Mouse (Mus musculus) left cerebral cortex, adult 8-10 months (tissue): ENCODE measurements around the gene Nebl. TPM values are rescaled to one million over a fixed set of nuclear protein-coding genes. Genes with fewer than 3 reads are reported as not detected.

Source experiments
- DNase-seq, 2 experiments: peaks; one replicate each; pipeline ENCODE4 v3.0.0; 2022; ENCODE audit warnings: low spot score in 2 of 2
- total RNA-seq, 4 experiments: library from RNA; stranded (reverse); gene quantifications; 2 replicates each; pipeline ENCODE4 v1.2.4; 2022

Nebl gene
- total RNA-seq, 4 experiments from 2014 or later, result 82.9 to 102 (median 92.0) TPM

DNA sequence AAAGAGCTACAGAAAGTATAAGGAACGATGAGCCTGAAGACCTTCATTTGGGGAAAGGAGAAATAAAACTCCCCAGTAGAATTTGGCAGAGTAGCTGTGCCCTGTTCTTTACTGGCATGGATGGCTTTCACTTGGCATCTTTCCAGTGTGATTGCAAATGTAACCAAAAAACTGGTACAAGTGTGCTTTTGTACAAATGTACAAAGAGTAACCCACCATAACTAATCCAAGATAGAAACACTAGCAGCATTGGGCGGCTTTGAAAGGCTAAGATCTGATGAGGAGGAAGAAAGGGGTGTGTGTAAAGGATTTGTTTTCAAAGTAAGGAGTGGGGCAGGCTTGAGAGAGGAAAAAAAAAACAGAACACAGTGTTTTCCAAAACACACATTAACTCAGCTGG is 21.2 kb downstream of the Nebl start:
- no peak for DNase-seq

DNA sequence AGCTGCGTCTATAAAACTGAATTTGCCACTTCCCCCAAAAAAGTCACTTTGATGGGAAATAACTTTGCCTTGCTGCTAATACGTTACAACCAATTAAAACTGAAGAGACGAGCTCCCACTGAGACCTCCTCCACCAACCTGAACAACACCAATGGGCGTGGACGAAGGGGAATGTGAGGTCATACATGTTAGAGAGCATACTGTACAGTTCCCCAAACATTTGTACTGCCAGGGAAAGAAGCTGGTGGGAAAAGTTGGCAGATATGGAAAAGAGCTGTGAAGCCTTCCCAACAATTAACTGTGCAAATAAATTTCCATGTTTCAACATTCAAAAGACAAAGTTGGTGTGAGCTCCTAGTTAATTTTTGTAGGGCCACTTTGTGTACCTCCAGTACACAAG is 25.3 kb downstream of the Nebl start:
- DNase-seq, result no peak

DNA sequence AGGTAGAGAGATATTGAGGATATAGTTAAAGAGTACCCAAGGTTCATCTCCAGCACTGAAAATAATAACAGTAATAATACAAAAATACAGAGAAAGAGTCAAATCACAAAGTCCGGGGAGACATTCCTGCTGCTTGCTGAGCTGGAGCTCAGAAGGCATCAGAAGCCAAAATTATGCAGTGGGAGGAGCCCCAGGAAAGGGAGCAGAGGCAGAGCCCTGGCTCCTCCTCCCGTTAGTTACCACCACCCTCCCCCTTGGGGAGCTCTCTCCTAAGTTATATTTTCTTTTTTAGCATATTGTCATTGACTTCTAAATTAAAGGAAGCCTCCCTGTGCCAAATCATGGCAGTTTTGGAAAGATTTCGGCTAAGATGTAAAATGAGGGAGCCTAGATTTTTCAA is 25.8 kb downstream of the Nebl start:
- DNase-seq, result no peak

DNA sequence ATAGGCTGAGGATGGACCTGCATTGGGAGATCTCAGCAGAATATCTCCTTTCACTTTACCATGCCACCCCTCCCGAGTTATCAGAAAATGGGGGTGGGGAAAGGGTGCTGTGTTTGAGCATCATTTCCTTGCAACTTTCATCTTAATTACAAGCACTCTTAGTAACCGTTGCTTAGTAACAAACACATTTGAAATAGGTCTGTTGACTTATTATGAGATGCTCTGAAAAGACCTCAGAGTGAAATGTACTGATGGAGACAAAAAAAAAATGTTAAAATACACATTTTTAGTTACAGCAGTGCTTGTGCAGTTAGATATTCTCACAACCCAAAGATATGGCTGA is 28.1 kb downstream of the Nebl start:
- DNase-seq, result no peak

DNA sequence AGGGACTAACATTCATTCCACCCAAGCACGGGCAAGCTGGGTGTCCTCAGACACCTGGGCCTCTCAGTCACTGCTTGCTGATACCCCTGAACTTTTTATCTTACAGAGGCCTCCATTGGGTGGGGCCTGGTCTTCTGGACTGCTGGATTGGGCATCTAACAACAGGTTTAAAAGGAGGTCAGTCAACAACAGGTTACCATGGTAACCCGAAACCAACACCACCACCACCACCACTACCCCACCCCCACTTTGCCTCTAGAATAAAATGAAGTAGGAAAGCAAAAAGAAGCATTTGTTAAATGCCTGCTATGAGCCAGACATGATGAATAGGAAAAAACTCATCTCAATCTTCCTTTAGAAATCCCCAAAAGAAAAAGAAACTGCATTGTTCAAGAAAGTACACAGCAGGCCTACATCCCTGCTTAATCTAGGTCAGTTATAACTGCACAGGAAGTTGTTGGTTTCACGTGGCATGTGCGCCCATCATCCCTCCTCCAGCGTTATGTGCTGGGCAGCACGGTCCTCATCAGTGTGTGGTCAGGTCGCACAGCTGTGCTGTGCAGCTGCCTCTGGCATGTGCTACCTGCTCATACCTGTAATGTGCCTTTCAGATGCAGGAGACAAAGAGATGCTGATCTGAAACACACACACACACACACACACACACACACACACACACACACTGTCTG is 28.6 kb downstream of the Nebl start:
- DNase-seq, result no peak

DNA sequence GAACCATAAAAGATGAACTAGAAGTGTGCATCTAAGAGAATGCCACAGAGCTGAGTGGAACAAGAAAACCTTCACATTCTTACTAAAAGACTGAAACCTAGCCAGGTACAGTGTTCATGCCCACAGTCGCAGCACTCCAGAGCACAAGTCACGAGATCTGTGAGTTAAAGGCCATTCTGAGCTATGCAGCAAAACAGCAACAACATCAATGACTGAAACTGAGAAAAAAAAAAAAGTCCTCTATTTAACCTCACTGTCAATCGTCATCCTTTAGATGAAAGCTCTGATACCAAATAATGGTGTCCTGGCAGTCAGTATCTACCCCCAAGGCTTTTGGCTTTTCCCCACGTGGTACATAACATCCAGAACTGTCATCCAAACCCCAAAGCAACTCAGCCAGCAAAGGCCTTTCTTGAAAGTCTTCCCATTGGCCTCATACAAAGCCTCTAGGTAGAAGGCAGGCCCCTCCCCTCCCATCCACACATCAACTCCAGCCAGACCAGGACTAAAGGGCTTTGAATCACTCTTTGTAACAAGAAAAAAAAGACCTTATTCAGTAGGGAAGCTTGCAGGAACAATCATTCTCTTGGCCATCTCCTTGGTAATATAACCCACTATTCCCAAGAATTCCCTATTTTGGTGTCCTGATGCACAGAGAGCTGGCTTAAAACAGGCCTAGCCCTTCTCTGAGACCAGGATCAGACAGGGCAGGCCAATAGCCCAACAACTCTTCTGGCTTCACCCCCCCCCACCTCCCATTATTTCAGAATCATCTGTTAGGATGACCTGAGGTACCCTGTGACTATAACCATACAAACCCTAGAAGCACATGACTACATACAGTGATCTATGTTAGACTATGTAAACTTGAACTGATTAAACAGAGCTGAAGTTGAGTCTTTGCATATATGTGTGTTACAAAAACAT is 32.8 kb downstream of the Nebl start:
- no peak for DNase-seq

DNA sequence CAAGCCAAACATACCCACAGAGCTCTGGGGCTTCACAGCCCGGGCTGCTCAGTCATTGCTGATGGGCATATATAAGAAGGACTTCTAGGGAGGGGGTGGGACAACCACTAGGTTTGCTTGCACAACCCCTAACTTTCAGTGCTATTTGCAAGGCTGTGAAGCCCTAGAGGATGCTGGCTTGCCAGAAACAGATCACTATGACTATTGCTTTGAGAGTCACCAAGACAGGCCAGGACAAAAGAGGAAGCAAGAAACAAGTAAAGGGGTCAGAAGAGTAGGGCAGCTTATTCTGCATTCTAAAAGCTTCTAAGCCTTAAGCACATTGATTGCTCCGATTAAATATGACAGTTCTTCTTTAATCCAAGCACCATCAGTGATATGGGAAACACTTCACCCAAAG is 38.3 kb downstream of the Nebl start:
- DNase-seq, result no peak

DNA sequence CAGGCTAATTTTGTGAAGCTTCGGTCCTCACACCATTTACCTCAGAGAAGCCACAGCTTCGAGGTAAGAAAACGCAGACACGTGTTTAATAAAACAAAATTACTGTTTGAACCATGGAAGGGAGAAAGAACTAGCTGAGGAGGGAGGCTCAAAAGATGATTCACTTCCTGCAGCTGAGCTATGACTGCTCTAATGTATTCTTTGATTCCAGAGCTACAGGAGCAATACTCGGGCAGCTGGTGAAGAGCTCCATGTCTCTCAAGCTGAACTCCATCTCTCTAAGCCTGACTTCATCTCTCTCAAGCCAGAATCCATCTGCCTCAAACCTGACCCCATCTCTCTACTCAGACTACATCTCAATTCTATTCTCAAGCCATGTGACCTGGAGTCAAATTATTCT is 41.0 kb downstream of the Nebl start:
- DNase-seq, result no peak

DNA sequence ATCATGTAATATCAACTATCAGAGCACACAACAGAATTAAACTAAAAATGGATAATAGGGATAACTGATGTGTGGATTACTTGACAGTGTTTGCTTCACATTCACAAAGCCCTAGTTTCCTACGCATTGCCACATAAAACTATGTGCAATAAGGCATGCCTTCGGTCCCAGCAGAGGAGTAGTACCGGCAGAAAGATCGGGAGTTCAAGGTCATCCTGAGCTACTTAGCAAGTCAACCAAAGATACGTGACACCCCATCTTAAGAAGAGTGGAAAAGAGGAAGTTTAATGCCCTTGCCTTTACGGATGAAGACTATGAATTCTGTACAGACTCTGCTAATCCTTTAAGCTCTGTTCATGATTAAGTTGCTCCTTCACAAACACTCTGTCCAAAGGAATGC is 44.1 kb downstream of the Nebl start:
- no peak for DNase-seq

DNA sequence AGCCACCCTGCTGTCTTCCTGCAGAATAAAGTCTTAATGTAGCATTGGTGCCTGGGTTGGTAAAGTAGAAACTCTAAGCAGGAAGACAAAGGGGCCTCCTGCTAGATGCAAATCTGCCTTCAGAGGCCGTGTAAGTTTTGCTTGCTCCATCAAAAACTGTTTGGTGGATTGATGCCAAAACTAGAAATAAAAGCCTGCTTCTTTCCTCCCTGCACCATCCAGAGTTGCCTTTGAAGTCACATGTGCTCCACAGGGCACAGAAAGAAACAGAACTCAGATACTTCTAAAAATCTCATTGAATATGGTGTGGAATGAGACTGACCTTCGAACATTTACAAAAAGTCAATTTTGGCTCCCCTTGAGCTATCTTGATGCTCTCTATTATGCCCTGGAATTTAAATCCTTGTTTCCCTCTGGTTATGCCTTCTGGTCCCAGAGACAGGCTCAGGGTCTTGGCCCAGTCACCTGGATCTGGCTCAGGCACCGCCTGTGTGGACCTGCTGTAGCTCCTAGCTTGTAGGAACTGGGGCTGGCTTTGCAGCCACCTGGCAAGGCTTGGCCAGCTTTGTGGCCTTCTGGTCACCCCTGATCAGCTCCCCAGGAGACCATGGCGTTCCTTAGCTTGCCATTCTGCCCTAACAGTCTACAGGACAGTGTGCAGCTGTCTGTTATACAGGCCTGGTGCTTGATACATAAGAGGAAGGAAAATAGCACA is 47.8 kb downstream of the Nebl start:
- no peak for DNase-seq

DNA sequence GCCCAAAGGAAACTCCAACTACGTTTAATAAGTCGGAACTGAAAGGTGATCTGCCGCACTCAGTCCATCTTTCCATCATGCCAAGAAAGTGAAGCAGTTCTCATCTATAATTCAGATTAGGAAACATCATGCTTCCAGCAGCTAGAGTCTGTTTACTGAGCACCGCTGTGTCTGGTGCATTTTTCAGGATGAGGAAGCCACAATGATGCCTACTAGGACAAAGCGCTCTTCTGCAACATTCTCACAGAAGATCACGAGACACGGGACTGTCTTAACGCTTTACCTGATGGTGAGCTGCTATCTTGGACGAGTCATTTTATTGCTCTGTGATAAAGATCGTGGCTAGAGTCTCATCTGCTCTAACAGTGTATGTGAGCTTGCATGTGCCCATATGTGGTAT is 59.1 kb downstream of the Nebl start:
- no peak for DNase-seq

DNA sequence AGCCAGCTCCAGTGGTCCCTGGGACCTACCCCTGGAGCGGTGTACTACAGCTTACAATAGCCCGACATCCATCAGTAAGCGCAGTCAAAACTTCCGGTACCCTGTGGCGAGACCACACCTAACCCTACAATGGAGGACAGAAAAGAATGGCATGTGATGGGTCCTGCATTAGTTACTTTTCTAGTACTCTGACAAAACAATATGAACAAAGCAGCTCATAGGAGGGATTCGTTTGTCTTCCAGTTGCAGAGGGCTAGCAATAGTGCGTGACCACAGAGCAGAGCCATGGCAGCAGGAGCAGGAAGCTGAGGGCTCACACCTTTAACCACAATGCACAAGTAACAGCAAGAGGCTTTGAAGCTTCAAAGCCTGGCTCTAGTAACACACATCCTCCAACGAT is 59.7 kb downstream of the Nebl start:
- DNase-seq, result no peak

DNA sequence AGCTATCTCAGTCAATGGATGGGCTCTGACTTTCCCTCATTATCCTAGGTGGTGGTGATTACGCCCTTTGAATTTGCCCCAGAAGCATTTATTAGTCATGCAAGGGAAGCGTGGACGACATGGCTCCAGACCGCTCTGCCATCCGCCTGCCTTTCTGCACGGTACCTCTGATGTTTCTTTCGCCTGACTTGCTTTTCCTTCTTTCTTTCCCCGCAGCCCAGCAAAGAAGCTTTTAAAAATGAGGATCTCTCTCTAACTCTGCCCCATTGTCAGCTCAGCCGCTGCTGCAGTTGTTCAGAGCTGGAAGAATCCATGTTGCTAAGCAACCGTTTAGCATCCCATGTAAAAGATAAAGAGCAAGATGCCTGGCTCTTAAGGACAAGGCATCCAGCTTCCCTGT is 61.3 kb downstream of the Nebl start:
- peak; percentile 18 to 22 for DNase-seq

DNA sequence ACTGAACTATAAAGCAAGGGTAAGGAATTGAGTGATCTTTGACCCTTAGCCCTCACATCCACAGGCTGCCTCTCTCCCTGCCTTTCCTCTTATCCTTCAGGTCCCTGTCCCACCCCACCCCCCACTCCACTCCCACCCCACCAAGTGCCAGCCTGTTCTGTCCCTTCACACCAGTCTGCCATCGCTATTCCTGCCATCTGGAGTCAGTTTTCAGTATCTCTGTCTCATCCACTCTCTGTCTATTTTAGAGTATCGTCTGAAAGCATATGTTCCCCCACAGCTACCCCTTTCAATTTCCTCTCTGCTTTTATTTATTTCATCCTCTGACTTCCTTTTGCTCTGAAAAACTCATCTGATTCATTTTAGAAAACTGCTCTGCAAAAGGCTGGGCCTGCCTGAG is 62.3 kb downstream of the Nebl start:
- DNase-seq, result no peak

DNA sequence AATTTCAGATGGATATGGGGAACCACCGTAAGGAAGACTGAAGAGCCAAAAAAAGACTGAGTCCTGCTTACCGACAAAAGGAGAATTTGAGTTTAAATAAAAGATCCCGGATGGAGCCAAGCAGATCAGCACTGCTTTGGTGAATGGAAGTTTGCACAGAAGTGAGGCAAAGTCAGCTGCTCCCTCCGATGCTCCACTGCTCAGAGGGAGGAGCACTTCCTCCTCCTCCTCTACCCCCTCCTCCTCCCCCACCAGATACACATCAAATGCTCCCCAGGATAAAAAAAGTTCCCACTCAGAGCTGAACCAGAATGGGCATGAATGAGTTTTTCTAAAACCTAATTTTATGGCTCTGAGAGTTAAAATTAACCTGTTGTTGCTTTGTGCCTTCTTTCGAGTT is 73.1 kb downstream of the Nebl start:
- DNase-seq, result no peak

DNA sequence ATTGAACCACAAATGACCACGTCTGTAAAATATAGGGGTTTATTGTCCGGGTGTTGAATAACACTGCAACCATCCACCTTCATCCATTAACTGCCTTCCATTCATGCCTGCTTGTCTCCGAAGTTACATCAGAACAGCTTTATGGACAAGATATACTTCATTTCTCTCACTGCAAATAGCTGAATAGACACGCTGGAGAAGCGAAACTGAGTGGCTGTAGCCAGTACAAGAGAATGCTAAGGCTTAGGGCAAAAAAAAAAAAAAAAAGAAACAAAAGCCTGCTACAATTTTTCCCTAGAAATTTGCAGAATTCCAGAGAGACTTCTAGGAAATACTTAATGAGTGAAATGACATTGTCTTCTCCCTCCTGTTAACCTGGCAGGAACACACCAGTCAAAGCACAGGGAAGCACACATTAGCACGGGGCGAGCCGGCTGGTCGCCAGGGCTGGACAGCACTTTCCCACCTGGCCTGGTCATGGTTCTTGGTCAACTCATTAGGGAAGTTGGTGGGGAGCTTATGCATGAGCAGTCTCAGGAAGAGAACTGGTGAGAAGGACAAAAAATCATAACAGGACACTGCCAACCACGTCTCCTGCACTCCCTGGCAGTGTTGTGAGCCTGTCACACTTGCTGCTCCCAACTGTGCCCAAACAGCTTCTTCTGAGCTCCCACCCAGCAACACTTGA is 81.0 kb downstream of the Nebl start:
- DNase-seq, result no peak

DNA sequence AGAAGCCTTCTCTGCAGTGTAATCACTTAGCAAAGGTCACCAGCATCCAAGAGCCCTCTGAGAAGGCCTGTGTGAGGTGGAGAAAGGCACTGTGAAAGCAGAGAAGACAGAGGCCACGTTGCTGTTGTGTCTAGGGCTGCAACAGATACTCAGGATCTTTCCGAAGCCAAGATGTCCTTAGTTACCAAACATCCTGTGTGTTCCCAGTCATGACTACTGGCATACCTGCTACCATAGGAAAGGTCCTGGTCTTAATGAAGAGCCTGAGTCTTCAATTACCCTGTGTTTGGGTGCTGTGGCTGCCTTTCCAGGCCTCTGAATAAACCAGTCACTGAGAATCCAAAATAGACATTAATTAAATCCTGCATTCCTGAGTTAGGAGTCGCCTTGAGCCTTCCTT is 81.5 kb downstream of the Nebl start:
- DNase-seq, result no peak

DNA sequence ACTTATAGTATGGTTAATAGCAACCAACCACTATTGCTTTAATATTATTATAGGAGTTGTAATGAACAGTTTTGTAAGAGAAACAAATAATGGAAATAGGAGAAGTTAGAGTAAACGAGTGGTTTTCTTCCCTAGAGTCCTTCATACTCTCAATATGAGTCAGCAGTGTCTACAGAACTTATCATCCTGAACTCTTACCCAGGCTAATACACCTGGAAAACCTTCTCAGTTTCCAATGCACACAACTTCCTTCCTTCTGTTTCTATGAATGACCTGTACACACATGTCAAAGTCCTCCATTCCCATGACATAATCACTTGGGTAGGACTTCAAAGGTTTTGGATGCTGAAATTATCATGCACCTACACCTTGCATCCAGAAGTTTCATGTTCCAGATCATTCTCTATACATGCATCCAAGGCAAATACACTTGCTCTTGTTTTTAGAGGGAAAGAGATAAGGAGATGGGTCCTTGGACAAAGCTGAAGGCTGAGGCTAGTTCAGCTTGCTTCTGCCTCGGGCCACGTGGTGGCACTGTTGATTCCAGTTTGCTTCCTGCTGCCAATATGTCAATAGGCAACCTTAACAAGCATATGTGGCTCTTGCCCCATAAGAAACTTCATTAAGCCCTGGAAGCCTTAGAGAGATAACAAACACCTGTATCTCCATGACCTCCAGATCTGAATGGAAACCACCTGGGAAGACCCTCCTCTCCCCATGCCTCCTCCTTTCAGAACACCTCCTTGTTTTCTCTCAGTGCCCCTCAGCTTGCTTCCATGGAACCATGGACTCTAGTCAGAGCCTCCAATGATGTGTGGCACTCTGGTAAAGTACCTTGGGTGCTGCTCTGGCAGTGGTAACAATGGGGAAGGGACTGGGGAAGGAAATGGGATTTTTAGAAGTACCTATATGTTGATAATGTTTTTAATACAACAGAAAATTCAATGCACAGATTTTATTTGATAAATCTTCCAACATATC is 86.7 kb downstream of the Nebl start:
- DNase-seq, result peak; percentile 15 to 57

DNA sequence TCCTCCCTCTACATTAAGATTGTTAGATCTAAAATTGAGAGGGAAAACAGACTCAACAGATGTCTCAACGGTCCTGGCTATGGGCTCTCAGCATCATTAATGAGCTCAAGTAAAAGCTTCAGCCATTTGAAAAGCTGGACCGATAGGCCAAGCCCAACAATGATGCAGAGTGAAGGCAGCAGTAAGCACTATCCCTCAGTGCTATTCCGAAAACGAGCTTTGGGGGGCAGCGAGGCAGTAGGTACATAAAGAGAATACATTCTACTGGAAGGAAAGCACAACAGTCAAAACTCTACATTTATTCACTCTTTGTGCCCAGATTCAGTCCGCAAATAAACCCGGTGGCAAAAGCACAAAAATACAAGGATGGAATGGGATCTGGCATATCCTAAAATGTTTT is 87.4 kb downstream of the Nebl start:
- no peak for DNase-seq

DNA sequence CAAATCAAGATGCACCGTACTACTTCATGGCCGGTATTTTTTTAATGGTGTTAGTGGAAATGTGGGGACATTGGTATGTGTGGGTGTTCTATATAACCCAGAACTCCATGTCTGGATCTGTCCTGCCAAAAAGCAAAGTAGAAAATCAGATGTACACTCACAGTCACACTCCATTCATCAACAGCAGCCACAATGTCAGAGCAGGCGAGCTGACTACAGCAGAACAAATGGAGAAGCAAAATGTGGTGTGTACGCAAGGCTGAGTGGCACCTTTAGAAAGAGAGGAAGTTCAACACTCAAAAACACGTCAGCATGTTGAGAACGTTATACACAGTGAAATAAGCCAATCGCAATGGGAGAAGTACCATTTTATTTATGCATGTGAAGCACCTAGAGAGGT is 88.5 kb downstream of the Nebl start:
- DNase-seq, result no peak

DNA sequence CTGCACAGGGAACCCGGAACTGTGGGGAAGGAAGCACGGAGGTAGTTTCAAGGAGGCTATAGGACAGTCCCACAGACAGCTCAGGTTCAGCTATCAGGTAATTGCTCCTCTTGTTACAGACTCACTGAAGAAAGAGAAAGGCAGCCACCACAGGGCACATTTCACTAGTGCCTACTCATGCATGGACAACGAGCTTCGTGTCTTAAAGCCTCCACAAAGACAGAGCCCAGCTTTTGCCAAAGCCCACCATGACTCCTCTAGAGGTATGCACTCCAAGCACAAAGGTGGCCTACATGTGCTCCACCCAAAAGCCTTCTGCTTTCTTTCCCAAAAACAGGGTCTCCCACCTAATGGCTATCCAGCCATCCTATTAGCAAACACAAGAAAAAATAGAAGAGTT is 90.4 kb downstream of the Nebl start:
- DNase-seq, result no peak
